Mouse (Mus musculus): ENCODE measurements around the gene Gm13272. TPM values are rescaled to one million over a fixed set of nuclear protein-coding genes. Genes with fewer than 3 reads are reported as not detected.
"Not testable (repeated sequence)": the region's sequence is repeated elsewhere in the genome, so short reads cannot be mapped to it uniquely, and the experiment has no call there.

Gm13272 gene
- total RNA-seq (2021), result not detected

DNA sequence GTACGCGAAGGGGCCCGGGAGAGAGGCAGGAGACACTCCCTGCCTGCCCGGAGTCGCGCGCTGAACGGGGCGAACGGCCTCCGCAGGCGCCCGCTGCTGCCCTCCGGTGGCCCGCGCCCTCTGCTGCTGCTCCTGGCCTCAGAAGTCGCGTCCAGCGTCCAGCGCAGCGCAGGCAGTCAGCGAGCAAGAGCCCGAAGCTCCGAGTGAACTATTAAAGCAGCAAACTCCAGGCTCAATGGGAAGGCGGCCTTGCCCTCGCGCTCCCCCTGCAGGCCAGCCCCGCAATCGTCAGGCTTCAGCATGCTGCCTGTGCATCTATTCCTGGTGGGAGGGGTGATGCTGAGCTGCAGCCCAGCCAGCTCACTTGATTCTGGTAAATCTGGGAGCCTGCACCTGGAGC is at the start of gene Gm13272:
Gm13272 (plus strand) TSS at position 301 of the 400 bp plus-strand sequence.
- DNase-seq, result not testable (repeated sequence)

DNA sequence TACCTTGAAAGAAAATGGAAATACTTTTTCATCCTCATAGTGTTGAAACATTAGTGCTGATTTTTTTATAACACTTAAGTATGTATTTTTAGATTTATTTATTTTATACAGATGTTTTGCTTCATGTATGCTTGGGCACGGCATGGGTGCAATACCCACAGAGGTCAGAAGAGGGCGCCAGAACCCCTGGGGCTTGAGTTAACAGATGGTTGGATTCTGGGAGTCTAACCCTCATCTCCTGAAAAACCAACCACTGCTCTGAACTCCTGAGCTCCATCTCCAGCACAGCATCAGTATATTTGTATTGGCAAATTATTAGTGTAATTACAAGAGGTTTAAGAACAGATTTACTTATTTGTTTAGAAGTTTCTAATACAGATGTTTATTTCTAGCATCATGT is 41.2 kb upstream of the Gm13272 start:
- peak; percentile 84 for DNase-seq

DNA sequence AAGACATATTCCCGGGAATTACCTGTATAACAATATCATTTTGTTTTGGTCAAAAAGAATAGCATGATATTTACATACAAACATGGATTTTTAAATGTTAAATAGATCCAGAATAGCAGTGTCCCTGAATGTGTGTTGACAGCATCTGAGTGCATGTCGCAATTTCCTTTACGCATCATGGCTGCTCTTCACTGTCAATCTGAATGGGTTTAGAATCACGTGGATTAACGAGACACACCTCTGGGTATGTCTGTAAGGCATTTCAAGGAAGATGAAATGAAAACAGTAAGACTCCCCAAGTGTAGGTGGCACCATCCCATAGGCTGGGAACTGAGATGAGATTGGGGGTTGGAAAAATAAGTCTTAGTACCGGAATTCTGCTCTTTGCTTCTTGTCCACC is 40.6 kb upstream of the Gm13272 start:
- DNase-seq, result no peak

DNA sequence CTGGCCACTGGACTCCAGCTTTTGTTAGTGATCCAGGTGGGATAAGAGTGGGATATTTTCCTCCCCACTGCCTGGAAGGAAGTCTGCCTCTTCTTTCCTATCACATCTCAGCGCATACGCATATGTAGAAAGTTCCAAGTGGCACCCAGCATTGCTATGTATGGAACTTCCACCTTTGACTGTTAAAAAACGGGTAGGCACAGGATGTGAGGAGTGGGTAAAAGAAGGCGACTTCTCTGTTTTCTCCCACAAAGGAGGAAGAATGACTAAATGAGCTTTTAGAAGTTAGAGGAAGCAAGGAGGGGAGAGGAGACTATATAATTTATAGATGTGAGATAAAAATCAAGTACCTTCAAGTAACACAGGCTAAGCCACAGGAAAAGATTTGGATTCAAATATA is 38.2 kb upstream of the Gm13272 start:
- no peak for DNase-seq

DNA sequence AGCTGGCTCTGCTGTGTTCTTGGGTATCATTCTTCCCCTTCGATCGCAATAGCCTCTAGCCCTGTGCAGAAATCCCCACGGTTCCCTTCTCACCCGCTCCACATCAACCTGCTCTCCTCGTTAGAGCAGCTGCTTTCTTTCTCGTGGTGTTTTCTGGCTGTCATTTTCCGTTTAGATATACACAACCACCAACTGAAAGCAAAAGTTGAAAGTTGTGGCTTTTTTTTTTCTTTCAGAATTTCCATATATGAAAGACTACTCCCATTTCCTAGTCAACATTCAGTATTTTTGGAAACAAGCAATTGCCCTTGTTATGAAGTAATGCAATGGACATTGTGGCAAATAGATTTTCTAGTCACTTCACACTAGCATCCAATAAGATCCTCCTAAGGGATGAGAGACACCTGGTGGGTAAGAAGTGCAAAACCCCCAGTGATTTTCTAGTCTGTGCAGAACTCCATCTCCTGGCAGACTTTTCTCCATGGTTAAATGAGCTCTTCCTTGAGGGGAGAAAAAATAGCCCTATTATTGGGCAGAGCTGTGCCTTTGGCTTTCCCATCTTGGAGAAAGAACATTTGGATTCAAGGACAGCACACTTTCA is 36.8 kb upstream of the Gm13272 start:
- DNase-seq, result no peak

DNA sequence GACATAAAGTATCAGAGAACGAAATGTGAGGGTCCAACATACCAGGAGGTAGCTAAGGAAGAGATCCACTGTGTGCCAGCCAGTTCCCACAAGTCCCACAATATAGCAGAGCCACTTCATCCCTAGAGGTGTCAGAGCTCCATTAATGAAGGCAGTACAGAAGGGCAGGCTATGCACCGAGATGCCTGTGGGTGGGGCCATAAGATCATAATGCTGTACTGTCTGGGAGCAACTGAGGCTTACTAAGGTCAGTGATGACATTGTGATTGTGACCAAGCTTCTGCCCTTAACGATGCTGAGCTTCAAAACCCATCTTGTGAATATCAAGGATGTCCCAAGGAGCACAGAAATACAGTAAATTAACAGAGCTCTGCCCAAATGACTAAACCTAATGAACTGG is 35.4 kb upstream of the Gm13272 start:
- no peak for DNase-seq

DNA sequence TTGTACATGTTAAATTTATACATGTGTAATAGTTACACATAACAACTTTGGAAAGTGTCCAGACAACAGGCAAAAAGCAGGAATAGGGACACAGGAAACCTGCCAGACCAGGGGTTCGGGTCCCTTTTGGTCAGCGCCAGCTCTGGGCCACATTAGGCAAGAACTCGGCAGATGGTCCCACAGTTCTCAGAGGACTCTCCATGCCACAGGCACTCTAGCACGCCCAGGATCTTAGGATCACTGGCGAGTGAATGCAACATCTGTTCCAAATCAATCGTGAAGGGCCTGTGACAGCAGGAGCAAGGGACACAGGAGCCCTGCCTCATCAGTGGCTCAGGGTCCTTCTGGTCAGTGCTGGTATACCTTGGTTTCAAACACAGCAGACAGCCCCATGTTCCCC is 29.7 kb upstream of the Gm13272 start:
- no peak for DNase-seq

DNA sequence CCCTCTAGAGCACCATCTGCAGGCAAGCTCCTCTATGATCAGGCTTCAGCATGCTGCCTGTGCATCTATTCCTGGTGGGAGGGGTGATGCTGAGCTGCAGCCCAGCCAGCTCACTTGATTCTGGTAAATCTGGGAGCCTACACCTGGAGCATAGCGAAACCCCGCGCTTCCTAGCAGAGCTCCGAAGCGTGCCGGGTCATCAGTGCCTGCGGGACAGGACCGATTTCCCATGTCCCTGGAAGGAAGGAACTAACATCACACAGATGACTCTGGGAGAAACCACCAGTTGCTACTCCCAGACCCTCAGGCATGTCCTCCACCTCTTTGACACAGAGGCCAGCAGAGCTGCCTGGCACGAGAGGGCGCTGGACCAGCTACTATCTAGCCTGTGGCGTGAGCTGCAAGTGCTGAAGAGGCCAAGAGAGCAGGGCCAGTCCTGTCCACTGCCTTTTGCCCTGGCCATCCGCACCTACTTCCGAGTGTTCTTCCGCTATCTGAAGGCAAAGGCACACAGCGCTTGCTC is 24.8 kb upstream of the Gm13272 start, which contains the start of gene Gm13271:
Gm13271 (plus strand) TSS at position 51 of the 523 bp plus-strand sequence.
- DNase-seq, result peak; percentile 75

DNA sequence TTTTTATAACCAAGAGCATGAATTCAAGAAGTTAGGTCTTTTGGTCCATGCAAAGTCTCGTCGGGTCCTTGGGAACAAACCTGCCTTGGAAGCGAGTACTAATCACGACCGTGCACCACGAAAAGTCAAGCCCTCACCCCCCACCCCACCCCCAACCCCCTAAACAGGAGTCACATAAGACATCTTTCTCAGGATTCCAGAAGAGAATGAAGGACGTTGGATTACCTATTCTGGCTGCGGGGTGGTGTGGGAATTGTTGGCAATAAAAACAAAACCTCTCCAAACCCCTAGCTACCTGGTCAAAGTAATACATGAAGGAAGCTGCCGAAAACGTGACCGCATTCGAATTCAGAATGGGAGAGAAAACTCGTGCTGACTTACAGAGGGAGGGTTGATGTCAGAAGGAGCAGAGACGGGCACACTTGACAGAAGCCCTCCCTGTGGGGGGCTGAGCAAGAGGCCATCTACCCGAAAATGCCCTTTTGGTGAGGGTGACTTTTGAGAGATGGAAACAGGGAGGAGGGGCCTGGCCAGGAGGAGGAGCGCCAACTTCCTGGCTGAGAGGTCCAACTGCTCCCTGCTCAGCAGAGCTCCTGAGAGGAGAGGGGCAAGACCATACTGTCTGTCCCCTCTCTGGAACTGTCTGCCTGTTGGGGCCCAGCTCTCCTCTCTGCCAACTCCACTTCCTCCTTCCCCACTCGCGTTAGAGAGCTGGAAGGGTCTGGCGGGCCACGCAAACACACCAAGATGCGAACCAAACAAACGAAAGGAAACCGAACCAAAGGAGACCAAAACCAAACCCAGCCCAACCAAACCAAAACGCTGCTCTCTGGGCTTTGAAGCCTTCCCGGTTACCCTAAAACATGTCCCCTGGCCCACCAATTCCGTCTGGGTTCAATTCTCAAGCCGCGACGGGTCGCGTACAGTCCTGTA is 22.8 kb upstream of the Gm13272 start:
- peak; percentile 21 for DNase-seq

DNA sequence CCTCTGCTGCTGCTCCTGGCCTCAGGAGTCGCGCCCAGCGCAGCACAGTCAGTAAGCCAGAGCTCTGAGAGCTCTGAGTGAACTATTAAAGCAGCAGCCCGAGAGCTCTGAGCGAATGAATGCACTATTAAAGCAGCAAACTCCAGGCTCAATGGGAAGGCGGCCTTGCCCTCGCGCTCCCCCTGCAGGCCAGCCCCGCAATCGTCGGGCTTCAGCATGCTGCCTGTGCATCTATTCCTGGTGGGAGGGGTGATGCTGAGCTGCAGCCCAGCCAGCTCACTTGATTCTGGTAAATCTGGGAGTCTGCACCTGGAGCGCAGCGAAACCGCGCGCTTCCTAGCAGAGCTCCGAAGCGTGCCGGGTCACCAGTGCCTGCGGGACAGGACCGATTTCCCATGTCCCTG is 22.0 kb upstream of the Gm13272 start:
- peak; percentile 91 for DNase-seq

DNA sequence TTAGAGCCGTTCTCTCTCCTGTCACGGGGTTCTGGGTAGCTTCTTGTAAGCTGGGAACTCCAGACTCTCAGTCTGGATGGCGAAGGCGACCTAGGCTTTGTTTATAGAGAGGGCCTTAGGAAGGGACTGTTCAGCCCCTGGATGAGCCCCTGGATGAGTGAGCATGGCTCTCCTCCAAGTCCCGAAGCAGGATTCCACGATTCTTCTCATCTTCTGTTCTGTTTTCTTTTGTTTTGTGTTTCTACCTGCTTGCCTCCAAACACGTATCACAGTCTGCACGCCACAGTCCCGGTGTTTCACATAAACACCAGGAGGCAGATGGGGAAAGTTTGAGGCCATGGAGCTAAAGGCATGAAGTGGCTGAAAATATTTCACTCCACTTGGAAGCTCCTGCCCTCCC is 20.9 kb upstream of the Gm13272 start:
- not testable (repeated sequence) for DNase-seq

DNA sequence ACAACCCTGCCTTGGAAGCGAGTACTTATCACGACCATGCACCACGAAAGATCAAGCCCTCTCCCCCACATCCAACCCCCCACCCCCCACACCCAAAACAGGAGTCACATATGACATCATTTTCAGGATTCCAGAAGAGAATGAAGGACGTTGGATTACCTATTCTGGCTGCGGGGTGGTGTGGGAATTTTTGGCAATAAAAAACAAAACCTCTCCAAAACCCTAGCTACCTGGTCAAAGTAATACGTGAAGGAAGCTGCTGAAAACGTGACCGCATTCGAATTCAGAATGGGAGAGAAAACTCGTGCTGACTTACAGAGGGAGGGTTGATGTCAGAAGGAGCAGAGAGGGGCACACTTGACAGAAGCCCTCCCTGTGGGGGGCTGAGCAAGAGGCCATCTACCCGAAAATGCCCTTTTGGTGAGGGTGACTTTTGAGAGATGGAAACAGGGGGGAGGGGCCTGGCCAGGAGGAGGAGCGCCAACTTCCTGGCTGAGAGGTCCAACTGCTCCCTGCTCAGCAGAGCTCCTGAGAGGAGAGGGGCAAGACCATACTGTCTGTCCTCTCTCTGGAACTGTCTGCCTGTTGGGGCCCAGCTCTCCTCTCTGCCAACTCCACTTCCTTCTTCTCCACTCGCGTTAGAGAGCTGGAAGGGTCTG is 19.9 kb upstream of the Gm13272 start, which contains the start of gene Gm13283:
Gm13283 (plus strand) TSS at position 510 of the 659 bp plus-strand sequence.
- peak; percentile 45 for DNase-seq

DNA sequence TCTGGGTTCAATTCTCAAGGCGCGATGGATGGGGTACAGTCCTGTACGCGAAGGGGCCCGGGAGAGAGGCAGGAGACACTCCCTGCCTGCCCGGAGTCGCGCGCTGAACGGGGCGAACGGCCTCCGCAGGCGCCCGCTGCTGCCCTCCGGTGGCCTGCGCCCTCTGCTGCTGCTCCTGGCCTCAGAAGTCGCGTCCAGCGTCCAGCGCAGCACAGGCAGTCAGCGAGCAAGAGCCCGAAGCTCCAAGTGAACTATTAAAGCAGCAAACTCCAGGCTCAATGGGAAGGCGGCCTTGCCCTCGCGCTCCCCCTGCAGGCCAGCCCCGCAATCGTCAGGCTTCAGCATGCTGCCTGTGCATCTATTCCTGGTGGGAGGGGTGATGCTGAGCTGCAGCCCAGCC is 19.2 kb upstream of the Gm13272 start:
- DNase-seq, result peak; percentile 80

DNA sequence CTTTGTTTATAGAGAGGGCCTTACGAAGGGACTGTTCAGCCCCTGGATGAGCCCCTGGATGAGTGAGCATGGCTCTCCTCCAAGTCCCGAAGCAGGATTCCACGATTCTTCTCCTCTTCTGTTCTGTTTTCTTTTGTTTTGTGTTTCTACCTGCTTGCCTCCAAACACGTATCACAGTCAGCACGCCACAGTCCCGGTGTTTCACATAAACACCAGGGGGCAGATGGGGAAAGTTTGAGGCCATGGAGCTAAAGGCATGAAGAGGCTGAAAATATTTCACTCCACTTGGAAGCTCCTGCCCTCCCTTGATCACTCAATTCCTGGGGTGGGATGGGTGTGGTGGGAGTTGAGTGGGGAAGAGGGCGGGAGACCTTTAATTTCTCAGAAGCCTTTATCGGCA is 17.9 kb upstream of the Gm13272 start:
- peak; percentile 79 for DNase-seq

DNA sequence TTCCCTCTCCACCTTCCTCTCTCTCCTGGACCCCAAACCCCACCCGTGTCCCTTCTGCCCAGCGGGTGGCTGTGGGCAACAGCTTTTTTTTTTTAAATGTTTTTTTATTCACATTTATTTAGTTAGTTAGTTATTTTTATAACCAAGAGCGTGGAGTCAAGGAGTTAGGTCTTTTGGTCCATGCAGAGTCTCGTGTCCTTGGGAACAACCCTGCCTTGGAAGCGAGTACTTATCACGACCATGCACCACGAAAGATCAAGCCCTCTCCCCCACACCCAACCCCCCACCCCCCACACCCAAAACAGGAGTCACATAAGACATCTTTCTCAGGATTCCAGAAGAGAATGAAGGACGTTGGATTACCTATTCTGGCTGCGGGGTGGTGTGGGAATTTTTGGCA is 17.3 kb upstream of the Gm13272 start:
- DNase-seq, result peak; percentile 21

DNA sequence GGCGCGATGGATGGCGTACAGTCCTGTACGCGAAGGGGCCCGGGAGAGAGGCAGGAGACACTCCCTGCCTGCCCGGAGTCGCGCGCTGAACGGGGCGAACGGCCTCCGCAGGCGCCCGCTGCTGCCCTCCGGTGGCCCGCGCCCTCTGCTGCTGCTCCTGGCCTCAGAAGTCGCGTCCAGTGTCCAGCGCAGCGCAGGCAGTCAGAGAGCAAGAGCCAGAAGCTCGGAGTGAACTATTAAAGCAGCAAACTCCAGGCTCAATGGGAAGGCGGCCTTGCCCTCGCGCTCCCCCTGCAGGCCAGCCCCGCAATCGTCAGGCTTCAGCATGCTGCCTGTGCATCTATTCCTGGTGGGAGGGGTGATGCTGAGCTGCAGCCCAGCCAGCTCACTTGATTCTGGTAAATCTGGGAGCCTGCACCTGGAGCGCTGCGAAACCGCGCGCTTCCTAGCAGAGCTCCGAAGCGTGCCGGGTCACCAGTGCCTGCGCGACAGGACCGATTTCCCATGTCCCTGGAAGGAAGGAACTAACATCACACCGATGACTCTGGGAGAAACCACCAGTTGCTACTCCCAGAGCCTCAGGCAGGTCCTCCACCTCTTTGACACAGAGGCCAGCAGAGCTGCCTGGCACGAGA is 16.1 kb upstream of the Gm13272 start:
- DNase-seq, result peak; percentile 64

DNA sequence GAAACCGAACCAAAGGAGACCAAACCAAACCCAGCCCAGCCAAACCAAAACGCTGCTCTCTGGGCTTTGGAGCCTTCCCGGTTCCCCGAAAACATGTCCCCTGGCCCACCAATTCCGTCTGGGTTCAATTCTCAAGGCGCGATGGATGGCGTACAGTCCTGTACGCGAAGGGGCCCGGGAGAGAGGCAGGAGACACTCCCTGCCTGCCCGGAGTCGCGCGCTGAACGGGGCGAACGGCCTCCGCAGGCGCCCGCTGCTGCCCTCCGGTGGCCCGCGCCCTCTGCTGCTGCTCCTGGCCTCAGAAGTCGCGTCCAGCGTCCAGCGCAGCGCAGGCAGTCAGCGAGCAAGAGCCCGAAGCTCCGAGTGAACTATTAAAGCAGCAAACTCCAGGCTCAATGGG is 6.1 kb upstream of the Gm13272 start, which contains the start of gene Gm13290:
Gm13290 (plus strand) TSS at position 301 of the 400 bp plus-strand sequence.
- not testable (repeated sequence) for DNase-seq

DNA sequence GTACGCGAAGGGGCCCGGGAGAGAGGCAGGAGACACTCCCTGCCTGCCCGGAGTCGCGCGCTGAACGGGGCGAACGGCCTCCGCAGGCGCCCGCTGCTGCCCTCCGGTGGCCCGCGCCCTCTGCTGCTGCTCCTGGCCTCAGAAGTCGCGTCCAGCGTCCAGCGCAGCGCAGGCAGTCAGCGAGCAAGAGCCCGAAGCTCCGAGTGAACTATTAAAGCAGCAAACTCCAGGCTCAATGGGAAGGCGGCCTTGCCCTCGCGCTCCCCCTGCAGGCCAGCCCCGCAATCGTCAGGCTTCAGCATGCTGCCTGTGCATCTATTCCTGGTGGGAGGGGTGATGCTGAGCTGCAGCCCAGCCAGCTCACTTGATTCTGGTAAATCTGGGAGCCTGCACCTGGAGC is 3.0 kb upstream of the Gm13272 start, which contains the start of gene Gm13289:
Gm13289 (plus strand) TSS at position 301 of the 400 bp plus-strand sequence.
- DNase-seq, result not testable (repeated sequence)

DNA sequence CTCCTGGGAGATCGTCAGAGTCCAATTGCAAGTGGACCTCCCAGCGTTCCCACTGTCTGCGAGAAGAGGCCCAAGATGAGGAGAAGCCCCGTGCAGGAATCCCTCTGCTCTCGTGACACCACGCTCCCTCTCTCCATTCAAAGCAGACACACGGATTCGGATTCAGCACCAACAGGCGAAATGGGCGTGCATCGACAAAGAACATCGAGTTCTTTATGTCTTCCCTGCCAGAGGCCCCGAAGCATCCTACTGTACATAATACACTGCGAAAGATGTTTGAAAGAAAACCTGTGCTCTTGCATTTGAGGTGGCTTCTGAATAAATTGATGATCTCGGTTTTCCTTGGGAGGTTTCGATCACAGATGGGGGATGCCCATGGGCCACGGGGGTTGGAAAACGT is 670 bp downstream of the Gm13272 start:
- not testable (repeated sequence) for DNase-seq

DNA sequence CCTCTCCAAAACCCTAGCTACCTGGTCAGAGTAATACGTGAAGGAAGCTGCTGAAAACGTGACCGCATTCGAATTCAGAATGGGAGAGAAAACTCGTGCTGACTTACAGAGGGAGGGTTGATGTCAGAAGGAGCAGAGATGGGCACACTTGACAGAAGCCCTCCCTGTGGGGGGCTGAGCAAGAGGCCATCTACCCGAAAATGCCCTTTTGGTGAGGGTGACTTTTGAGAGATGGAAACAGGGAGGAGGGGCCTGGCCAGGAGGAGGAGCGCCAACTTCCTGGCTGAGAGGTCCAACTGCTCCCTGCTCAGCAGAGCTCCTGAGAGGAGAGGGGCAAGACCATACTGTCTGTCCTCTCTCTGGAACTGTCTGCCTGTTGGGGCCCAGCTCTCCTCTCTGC is 2.2 kb downstream of the Gm13272 start, which contains the start of gene Ifnz:
Ifnz (plus strand) TSS at position 301 of the 400 bp plus-strand sequence.
- not testable (repeated sequence) for DNase-seq

DNA sequence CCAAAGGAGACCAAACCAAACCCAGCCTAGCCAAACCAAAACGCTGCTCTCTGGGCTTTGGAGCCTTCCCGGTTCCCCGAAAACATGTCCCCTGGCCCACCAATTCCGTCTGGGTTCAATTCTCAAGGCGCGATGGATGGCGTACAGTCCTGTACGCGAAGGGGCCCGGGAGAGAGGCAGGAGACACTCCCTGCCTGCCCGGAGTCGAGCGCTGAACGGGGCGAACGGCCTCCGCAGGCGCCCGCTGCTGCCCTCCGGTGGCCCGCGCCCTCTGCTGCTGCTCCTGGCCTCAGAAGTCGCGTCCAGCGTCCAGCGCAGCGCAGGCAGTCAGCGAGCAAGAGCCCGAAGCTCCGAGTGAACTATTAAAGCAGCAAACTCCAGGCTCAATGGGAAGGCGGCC is 2.7 kb downstream of the Gm13272 start:
- peak; percentile 33 for DNase-seq

DNA sequence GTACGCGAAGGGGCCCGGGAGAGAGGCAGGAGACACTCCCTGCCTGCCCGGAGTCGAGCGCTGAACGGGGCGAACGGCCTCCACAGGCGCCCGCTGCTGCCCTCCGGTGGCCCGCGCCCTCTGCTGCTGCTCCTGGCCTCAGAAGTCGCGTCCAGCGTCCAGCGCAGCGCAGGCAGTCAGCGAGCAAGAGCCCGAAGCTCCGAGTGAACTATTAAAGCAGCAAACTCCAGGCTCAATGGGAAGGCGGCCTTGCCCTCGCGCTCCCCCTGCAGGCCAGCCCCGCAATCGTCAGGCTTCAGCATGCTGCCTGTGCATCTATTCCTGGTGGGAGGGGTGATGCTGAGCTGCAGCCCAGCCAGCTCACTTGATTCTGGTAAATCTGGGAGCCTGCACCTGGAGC is 5.8 kb downstream of the Gm13272 start, which contains the start of gene Gm13276:
Gm13276 (plus strand) TSS at position 301 of the 400 bp plus-strand sequence.
- DNase-seq, result not testable (repeated sequence)

Measured in heart, postnatal 4 days (tissue).